Mouse (Mus musculus) stomach, embryonic 16.5 days (tissue): ENCODE results near the gene Calhm6. TPM values are rescaled to one million over a fixed set of nuclear protein-coding genes. Genes with fewer than 3 reads are reported as not detected.

Experiments used
- ATAC-seq: fragments of 200-750 bp; cut with Nextera tagmentation; 2 replicates; pipeline ENCODE4 v1.8.0; 2017; ENCODE audit warnings: moderate number of reproducible peaks, moderate TSS enrichment; ENCODE audit not compliant: insufficient read depth, low FRiP score
- H3K27ac ChIP-seq: fragments of 300-500 bp; sonication (generic); 2 replicates; pipeline ENCODE4 v1.5.1; 2014; ENCODE audit warnings: low read length
- H3K27me3 ChIP-seq: fragments of 300-500 bp; sonication (generic); 2 replicates; pipeline ENCODE4 v1.6.1; 2014; ENCODE audit warnings: low read length, control low read depth, mixed read lengths; ENCODE audit not compliant: control insufficient read depth, insufficient read depth
- H3K36me3 ChIP-seq: fragments of 300-500 bp; sonication (generic); 2 replicates; pipeline ENCODE4 v1.6.1; 2014; ENCODE audit warnings: low read length; ENCODE audit not compliant: control insufficient read depth, insufficient read depth
- H3K4me1 ChIP-seq: fragments of 300-500 bp; sonication (generic); 2 replicates; pipeline ENCODE4 v1.6.1; 2014; ENCODE audit warnings: low read length, control low read depth, mixed read lengths; ENCODE audit not compliant: control insufficient read depth, insufficient read depth
- H3K4me2 ChIP-seq: fragments of 300-500 bp; sonication (generic); 2 replicates; pipeline ENCODE4 v1.6.1; 2014; ENCODE audit warnings: low read depth, low read length, mixed read lengths
- H3K4me3 ChIP-seq: fragments of 300-500 bp; sonication (generic); replicated peaks from 2 replicates; pipeline ENCODE4 v1.5.1; 2014; ENCODE audit warnings: mild to moderate bottlenecking, low read length
- H3K9ac ChIP-seq: fragments of 300-500 bp; sonication (generic); 2 replicates; pipeline ENCODE4 v1.6.1; 2014; ENCODE audit warnings: low read length
- H3K9me3 ChIP-seq: fragments of 300-500 bp; sonication (generic); replicated peaks from 2 replicates; pipeline ENCODE4 v1.6.1; 2016; ENCODE audit warnings: low read length, control low read depth; ENCODE audit not compliant: control insufficient read depth
- WGBS: fragments of 180-500 bp; shearing (Covaris S2); extraction: QIAGEN DNeasy Blood & Tissue Kit; methylation state at CpG from one replicate; pipeline ENCODE4 v1.1.7; 2014; 5-methylcytosine and 5-hydroxymethylcytosine counted together
- polyA plus RNA-seq: library from polyadenylated mRNA; unstranded; fragments of >200 nt; fragmentation: Nextera tagmentation; extraction: Ambion mirVana; gene quantifications from 2 replicates; pipeline ENCODE4 v1.2.1, GENCODE M21; 2015

The Calhm6 gene
- 1.2 and 1.3 TPM in 2 replicates for polyA plus RNA-seq

DNA sequence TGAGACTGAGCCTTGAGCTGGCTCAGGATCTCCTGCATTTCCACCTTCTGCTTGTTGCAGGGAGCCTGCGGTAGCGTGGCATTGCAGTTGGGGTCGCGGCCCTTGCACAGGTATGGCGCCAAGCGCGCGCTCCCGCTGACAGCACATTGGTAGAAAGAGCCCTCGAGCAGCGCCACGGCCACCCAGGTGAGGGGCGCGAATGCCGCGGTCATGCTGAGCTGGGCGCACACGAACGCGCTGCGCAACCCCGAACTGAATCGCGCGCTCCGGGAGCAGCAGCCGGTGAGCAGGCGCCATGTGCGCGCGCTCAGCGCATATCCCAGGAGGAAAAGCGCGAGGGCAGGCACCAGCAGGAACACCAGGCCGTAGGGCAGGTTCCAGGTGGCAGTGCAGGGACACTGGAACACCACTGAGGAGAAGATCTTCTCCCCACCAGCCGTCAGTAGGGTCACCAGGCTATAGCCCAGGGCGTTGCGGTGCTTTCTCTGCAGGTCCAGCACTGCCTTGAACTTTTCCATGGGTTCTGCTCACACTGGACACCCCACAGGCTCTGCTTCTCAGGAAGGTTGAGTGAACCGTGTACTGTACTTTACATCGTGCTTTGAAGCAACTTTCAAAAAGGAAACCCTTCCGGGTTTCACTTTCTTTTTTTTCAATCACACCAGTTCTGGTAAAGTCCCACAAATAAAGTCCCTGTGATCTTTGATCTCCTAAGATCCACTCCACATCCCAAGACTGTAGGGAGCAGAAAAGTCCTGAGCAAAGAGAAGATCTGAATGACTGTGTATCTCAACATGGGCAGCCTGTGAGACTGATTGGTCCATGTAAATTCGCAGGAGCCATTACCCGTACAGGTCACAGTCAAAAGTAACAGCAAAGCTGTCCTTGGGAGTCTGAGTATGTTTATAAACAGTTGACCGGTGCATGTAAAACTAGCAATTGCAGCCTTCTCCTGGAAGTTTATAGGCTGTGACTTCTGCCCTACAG is at the start of gene Calhm6:
Gene Calhm6 (minus strand): TSS at position 593 of the 987 bp plus-strand sequence.
- H3K27me3 ChIP-seq: no peaks in the 10 kb centered on the region
- peak within 1 kb of the TSS; percentile 85 for H3K4me2 ChIP-seq
- H3K27ac ChIP-seq: no peak within 1 kb of the TSS
- WGBS: 12% methylated on average over 44 of the region's 44 CpGs
- no peaks in the 10 kb centered on the region for H3K4me1 ChIP-seq
- H3K9ac ChIP-seq: peak within 1 kb of the TSS; percentile 71
- H3K9me3 ChIP-seq: no peaks in the 10 kb centered on the region
- no peaks in the 10 kb centered on the region for H3K36me3 ChIP-seq
- peak within 1 kb of the TSS; percentile 54 for H3K4me3 ChIP-seq
- ATAC-seq: peak; percentile 71; the same call in 1 of the 2 replicates

DNA sequence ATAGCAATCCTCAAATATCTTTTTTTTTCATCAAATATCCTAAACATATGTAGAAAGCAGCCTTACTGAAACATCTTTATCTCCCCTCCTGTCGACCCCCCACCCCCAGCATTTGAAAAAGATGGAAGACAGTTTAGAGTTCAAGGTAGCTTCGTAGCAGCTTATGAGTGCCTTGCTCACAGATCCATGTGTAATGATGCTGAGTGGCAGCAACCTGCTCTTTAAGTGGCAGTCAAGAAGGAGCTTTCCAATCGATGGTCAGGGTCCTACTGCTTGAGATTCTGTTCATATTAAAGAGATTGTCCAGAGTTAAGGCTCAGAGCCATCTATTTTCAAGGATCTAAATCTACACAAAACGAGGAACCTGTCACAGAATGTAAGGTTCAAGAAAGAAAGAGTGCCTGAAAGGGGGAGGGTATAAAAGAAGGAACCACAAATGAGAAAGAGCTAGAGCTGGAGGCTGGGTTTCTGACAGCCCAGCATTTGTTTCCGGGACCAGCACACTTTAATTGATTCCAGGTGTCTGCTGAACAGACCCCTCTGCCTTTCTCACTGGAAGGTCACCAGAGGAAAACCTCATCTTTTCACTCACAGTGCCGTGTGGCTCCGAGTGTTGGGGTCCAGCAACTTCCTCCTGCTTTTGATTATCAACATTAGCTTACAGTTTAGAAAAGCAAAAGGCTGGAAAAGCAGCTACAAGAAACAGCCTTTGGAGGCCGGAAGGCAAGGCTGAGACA is 48.3 kb upstream of the Calhm6 start:
- no peak overlapping the region for H3K4me3 ChIP-seq

DNA sequence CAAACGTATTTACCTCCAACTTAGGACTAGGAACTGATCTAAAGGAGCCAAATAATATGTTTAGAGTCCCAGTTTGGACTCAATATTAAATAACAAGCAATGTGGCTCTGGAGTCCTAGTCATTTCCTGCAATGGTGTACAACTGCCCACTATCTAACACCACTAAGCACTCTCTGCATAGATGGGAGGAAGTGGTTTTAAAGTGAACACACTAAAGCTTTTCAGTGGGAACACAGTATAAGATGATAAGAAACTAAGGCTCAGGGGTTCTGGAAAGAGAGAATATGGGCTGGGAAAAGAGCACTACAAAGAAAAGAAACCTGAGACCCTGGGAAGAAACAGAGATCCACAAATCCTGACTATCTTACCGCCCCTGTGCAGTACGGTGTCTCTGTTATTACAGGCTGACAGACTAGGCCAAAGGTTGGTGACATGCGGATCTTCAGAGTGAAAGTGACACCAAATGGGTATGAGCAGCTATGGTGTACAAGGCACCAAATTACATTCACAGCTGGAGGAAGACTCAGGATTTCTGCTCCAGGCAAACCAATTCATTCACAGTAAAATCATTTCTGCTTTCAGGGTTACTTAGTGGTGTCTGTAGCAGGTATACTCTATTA is 45.0 kb upstream of the Calhm6 start:
- no peak overlapping the region for H3K9ac ChIP-seq
- H3K9me3 ChIP-seq: no peaks in the 10 kb centered on the region
- no peak overlapping the region for H3K4me2 ChIP-seq
- H3K36me3 ChIP-seq: no peaks in the 10 kb centered on the region
- WGBS: 69% methylated on average over 4 of the region's 4 CpGs
- peaks cover 6% of the 10 kb centered on the region for H3K4me1 ChIP-seq
- no peak overlapping the region for H3K4me3 ChIP-seq
- no peak overlapping the region for H3K27ac ChIP-seq
- no peak for ATAC-seq
- H3K27me3 ChIP-seq: no peaks in the 10 kb centered on the region

More for the DNA sequence above, 48.3 kb upstream of the Calhm6 start:
- Histone ChIP-seq H3K9ac (peak overlapping the region; percentile 5; the same call in 1 of the 2 replicates), H3K27ac (no peak overlapping the region), H3K4me1 (peaks cover 6% of the 10 kb centered on the region), H3K4me2 (no peak overlapping the region), H3K36me3 (no peaks in the 10 kb centered on the region), H3K9me3 (no peaks in the 10 kb centered on the region), H3K27me3 (no peaks in the 10 kb centered on the region)
- ATAC-seq: no peak
- 36% methylated on average over 8 of the region's 8 CpGs for WGBS

DNA sequence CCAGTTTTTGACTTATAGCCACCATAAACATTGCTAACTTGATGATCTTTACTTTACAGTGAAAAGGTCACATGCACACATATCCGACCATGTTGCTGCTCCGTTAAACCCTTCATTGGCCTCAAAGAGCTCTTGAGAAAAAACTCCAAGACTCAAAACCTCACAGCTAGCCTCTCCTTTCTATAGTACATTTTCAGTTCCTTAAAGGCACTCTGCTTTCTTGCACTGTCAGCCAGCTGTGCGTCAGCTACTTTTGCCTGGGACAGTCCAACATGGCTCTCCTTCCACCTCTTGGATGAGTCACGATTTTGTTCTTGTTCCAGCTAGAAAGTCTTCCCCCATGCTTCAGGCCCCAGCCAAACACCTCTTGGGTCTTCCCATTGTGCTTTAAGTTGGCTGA is 43.9 kb upstream of the Calhm6 start:
- Histone ChIP-seq H3K36me3 (no peaks in the 10 kb centered on the region), H3K9me3 (no peaks in the 10 kb centered on the region), H3K27me3 (no peaks in the 10 kb centered on the region), H3K4me3 (no peak overlapping the region), H3K9ac (no peak overlapping the region), H3K4me2 (no peak overlapping the region), H3K4me1 (peaks cover 6% of the 10 kb centered on the region), H3K27ac (no peak overlapping the region)
- ATAC-seq: 0 out of 2 replicates have a peak, but pooled peaks have one; percentile 25
- 80% methylated on average over 4 of the region's 4 CpGs for WGBS

DNA sequence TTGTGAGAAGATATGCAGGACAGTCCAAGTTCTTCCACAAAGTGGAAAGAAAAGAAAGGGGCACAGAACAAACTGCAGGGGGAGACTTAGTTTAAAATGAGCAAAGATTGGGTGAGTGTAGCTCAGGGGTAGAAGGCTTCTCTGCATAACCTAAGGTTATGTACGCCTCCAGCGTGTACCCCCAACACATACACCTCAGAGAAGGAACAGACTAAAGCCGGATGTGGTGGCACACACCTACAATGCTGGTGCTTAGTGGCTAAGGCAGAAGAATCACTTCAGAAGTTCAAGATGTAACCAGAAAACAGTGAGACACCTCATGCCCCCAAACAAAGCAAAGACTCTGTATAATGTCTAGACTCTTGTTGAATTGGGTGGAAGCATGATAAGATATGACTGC is 43.4 kb upstream of the Calhm6 start:
- H3K27ac ChIP-seq: no peak overlapping the region
- H3K4me1 ChIP-seq: peaks cover 4% of the 10 kb centered on the region
- H3K27me3 ChIP-seq: no peaks in the 10 kb centered on the region
- no peaks in the 10 kb centered on the region for H3K36me3 ChIP-seq
- no peak overlapping the region for H3K4me3 ChIP-seq
- no peak overlapping the region for H3K9ac ChIP-seq
- no peak for ATAC-seq
- 86% methylated on average over 3 of the region's 3 CpGs for WGBS
- no peak overlapping the region for H3K4me2 ChIP-seq
- no peaks in the 10 kb centered on the region for H3K9me3 ChIP-seq

DNA sequence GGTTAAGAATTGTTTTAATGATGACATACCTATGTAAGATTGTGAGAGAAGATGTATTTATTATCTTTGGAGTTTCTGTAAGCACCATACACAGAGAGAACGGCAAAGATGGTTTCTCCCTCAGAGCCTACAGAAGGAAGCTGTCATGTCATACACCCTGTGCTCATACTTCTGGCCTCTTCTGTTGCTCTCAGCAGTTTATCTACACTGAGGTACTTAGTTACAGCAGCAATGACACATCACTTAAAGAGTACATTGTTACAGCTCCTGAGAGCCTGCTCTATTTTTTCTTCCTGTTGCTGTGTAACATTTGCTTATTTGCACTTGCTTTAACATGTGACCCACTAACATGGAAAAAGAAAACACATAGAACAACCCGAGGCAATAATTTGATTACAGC is 39.2 kb upstream of the Calhm6 start:
- Histone ChIP-seq H3K9me3 (no peaks in the 10 kb centered on the region), H3K4me3 (no peak overlapping the region), H3K9ac (no peak overlapping the region), H3K27ac (no peak overlapping the region), H3K4me1 (no peaks in the 10 kb centered on the region), H3K4me2 (no peak overlapping the region), H3K36me3 (no peaks in the 10 kb centered on the region), H3K27me3 (no peaks in the 10 kb centered on the region)
- 71% methylated on average over 2 of the region's 2 CpGs for WGBS
- ATAC-seq: no peak

DNA sequence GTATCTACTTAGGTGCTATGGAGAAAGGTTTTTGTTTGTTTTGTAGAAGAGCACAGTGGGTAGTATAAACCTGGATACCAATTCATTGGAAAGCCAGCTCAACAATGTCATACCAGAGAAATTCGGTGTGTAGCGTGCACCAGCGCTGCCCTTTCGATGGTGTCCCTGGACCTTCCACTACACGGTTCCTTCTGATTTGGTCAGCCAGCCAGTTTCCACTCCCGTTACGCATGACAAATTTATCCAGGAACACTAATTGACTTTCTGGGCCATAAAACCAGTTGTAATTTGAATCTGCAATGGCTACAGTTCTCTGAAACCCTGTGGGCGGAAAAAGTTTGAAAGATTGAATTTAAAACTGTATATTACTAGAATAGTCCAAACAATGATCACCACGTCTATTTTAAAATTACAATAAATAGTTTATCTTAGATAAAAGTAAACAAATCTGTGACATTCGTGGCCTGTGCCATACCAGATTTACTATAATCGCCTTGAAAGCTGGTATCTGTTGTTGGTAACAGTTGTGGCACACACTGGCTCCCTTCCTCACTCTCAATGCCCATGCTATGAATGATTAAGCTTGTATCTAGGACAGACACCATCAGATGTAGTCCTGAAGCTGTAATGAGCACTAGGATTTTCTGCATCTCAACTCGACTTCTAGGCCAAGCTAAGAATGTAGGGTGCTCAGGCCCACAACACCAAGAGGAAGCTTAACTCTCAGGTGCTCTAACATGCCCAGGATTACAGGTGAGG is 28.2 kb upstream of the Calhm6 start:
- Histone ChIP-seq H3K9ac (no peak overlapping the region), H3K4me1 (no peaks in the 10 kb centered on the region), H3K9me3 (no peaks in the 10 kb centered on the region), H3K4me3 (no peak overlapping the region), H3K36me3 (0 out of 2 replicates have a peak, but pooled peaks cover 4% of the 10 kb centered on the region), H3K4me2 (no peak overlapping the region), H3K27ac (no peak overlapping the region), H3K27me3 (no peaks in the 10 kb centered on the region)
- 74% methylated on average over 12 of the region's 12 CpGs for WGBS
- no peak for ATAC-seq

DNA sequence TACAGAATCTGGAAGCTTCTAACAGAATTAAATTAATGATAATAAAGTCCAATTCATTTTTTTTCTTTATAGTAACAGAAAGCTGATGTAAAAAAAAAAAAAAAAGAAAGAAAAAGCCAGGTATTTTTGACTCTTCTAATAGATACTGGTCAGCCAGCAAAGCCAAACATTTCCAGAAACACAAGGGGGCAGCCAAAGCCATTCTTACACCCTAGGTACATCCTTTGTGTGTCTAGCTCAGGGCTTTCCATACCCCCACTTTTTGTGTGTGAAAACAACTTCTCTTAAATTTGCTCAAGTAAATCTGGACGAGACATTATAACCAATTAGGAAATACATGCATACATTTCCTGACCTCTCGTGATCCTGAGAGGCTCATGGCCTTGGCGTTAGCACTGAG is 24.0 kb upstream of the Calhm6 start:
- no peaks in the 10 kb centered on the region for H3K4me1 ChIP-seq
- no peaks in the 10 kb centered on the region for H3K9me3 ChIP-seq
- H3K27me3 ChIP-seq: no peaks in the 10 kb centered on the region
- H3K4me2 ChIP-seq: no peak overlapping the region
- no peak overlapping the region for H3K27ac ChIP-seq
- H3K9ac ChIP-seq: no peak overlapping the region
- 0 out of 2 replicates have a peak, but pooled peaks cover 4% of the 10 kb centered on the region for H3K36me3 ChIP-seq
- no peak for ATAC-seq
- 75% methylated on average over 3 of the region's 3 CpGs for WGBS
- H3K4me3 ChIP-seq: no peak overlapping the region
